Mouse (Mus musculus): Measurements from ENCODE around the gene Rerg. TPM values are rescaled to one million over a fixed set of nuclear protein-coding genes. Genes with fewer than 3 reads are reported as not detected.

The Rerg gene
- polyA plus RNA-seq, 1 experiment from 2014 or later = 15.5 TPM

GRCm38 (mm10) chr6:137125006-137125405 lies 45.3 kb downstream of the Rerg start:
- no peak overlapping the region for H3K4me2 ChIP-seq
- no peak overlapping the region for H3K9ac ChIP-seq
- no peak for ATAC-seq (replicated peaks; ENCODE audit: low FRiP score)
- H3K9me3 ChIP-seq (replicated peaks) = no peaks in the 10 kb centered on the region
- 59% methylated on average over 3 of the region's 3 CpGs for WGBS
- H3K36me3 ChIP-seq = no peaks in the 10 kb centered on the region
- peaks cover 29% of the 10 kb centered on the region for H3K4me1 ChIP-seq
- no peaks in the 10 kb centered on the region for H3K27me3 ChIP-seq
- H3K4me3 ChIP-seq (replicated peaks) = no peak overlapping the region
- H3K27ac ChIP-seq = no peak overlapping the region

DNA sequence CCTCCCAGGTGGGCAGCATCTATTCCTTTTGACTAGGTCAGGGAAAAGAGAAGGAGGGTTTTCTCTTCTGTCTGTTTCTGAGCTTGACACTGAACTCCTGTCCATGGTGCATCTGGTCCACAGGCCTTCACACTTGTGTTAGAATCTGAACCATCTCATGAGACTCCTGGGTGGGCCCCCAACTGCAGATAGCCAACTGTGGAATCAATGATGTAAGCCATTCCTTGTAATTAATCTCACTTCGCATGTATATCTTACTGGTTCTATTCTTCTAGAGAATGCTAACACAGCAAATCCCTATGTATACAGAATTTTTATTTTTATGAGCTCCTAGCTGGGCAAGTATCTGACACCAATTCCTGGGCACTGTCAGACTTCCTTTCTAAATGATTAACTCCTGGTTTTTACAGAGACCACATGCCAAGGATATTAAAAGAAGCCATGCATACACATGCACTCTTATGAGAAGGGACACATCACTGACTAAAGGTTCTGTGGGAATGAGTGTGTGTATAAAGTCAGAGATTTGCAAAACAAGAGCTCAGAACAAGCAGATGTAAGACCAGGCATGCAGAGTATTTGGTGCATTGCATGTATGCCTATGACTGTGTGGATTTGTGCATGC lies 53.3 kb downstream of the Rerg start:
- Histone ChIP-seq H3K9me3 (replicated peaks) (no peaks in the 10 kb centered on the region), H3K27me3 (no peaks in the 10 kb centered on the region), H3K9ac (no peak overlapping the region), H3K4me3 (replicated peaks) (no peak overlapping the region), H3K4me1 (peaks cover 3% of the 10 kb centered on the region; the same call in 1 of the 2 replicates), H3K36me3 (no peaks in the 10 kb centered on the region), H3K4me2 (no peak overlapping the region), H3K27ac (no peak overlapping the region)
- WGBS = 65% methylated on average over 1 of the region's 1 CpGs
- ATAC-seq (replicated peaks; ENCODE audit: low FRiP score) = no peak

- H3K4me1 ChIP-seq = peaks cover 20% of the 10 kb centered on the region
- whole genome bisulfite sequencing = 83% methylated on average over 7 of the region's 7 CpGs
- no peaks in the 10 kb centered on the region for H3K36me3 ChIP-seq
- no peak for ATAC-seq (replicated peaks; ENCODE audit: low FRiP score)
- no peak overlapping the region for H3K9ac ChIP-seq
- no peak overlapping the region for H3K4me2 ChIP-seq
- no peak overlapping the region for H3K27ac ChIP-seq
- no peaks in the 10 kb centered on the region for H3K9me3 ChIP-seq (replicated peaks)
- H3K27me3 ChIP-seq = no peaks in the 10 kb centered on the region
- H3K4me3 ChIP-seq (replicated peaks) = no peak overlapping the region
Observed at GRCm38 (mm10) chr6:137114859-137115258, 55.4 kb downstream of the Rerg start.

- H3K9ac ChIP-seq = no peak overlapping the region
- peak overlapping the region; percentile 49 for H3K27ac ChIP-seq
- H3K9me3 ChIP-seq (replicated peaks) = no peaks in the 10 kb centered on the region
- no peak overlapping the region for H3K4me2 ChIP-seq
- ATAC-seq (replicated peaks; ENCODE audit: low FRiP score) = no peak
- no peaks in the 10 kb centered on the region for H3K36me3 ChIP-seq
- peaks cover 20% of the 10 kb centered on the region for H3K4me1 ChIP-seq
- H3K4me3 ChIP-seq (replicated peaks) = no peak overlapping the region
- H3K27me3 ChIP-seq = no peaks in the 10 kb centered on the region
- 85% methylated on average over 9 of the region's 9 CpGs for WGBS
Observed at GRCm38 (mm10) chr6:137111266-137111813, 59.0 kb downstream of the Rerg start.

- H3K9ac ChIP-seq = no peak overlapping the region
Observed at GRCm38 (mm10) chr6:137110778-137111174, 59.5 kb downstream of the Rerg start.

DNA sequence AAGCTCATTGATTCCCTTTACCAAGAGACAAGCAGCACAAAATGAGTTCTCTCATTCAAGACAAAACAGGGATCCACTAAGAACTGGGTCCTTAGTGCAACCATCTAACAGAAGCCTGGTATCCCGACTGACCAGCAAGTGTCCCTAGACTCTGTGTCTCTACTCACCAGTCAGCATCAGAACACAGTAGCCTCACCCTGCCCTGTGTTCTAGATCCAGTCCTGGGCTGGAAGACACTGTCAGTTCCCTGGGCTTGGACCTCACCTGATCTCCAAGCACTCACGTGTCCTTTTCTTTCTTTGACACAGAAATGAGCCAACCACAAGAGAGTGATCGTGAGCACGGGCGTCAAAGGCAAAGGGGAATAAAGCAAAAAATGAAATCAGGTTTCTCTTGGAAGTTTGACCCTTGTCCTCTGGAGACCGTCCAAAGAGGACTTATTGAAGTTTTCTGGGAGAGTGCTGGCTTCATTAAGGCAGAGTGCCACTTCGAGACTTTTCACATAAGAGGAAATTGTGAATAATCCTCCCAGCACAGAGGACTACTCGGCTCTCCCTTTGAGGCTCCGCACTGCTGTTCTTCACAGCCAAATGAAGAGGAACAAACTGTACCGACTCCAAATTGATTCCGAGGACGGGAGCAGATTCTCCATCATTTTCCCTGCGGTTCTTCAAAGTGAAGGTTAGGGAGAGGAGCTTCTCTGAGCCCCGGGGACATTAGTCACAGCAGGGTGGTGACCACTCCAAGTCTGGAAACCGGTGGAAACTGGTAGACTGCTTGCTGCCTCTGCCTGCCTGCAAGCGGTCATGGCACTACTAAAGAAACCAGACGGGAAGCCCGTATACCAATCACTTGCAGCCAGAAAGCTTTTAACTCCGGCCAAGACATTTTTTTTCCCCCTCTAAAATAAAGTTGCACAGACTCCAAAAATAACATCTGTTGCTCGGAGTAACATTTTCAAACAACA lies 60.2 kb downstream of the Rerg start:
- peak; percentile 71 for ATAC-seq (replicated peaks; ENCODE audit: low FRiP score)
- Histone ChIP-seq H3K27ac (peak overlapping the region; percentile 49), H3K9ac (no peak overlapping the region), H3K9me3 (replicated peaks) (no peaks in the 10 kb centered on the region), H3K4me2 (peak overlapping the region; percentile 19), H3K4me3 (replicated peaks) (no peak overlapping the region), H3K27me3 (no peaks in the 10 kb centered on the region), H3K36me3 (no peaks in the 10 kb centered on the region), H3K4me1 (peaks cover 20% of the 10 kb centered on the region)
- 63% methylated on average over 20 of the region's 20 CpGs for WGBS

More at GRCm38 (mm10) chr6:137110778-137111174, 59.5 kb downstream of the Rerg start:
- H3K4me3 ChIP-seq (replicated peaks) = no peak overlapping the region
- peak overlapping the region; percentile 49 for H3K27ac ChIP-seq
- no peaks in the 10 kb centered on the region for H3K9me3 ChIP-seq (replicated peaks)
- 61% methylated on average over 6 of the region's 6 CpGs for WGBS
- peak; percentile 56; the same call in 1 of the 2 replicates for ATAC-seq (replicated peaks; ENCODE audit: low FRiP score)
- H3K36me3 ChIP-seq = no peaks in the 10 kb centered on the region
- H3K4me2 ChIP-seq = no peak overlapping the region
- H3K27me3 ChIP-seq = no peaks in the 10 kb centered on the region
- H3K4me1 ChIP-seq = peaks cover 20% of the 10 kb centered on the region

- H3K4me2 ChIP-seq = no peak overlapping the region
- H3K9ac ChIP-seq = no peak overlapping the region
- 84% methylated on average over 4 of the region's 4 CpGs for WGBS
- peaks cover 6% of the 10 kb centered on the region; the same call in 1 of the 2 replicates for H3K4me1 ChIP-seq
- H3K4me3 ChIP-seq (replicated peaks) = no peak overlapping the region
- no peak for ATAC-seq (replicated peaks; ENCODE audit: low FRiP score)
- H3K27me3 ChIP-seq = no peaks in the 10 kb centered on the region
- no peak overlapping the region for H3K27ac ChIP-seq
- H3K36me3 ChIP-seq = no peaks in the 10 kb centered on the region
- no peaks in the 10 kb centered on the region for H3K9me3 ChIP-seq (replicated peaks)
Observed at GRCm38 (mm10) chr6:137105285-137105684, 65.0 kb downstream of the Rerg start.

GRCm38 (mm10) chr6:137102662-137103179 lies 67.6 kb downstream of the Rerg start:
- Histone ChIP-seq H3K9me3 (replicated peaks) (no peaks in the 10 kb centered on the region), H3K27me3 (no peaks in the 10 kb centered on the region), H3K4me3 (replicated peaks) (no peak overlapping the region), H3K36me3 (no peaks in the 10 kb centered on the region), H3K4me2 (no peak overlapping the region), H3K9ac (no peak overlapping the region), H3K27ac (no peak overlapping the region), H3K4me1 (no peaks in the 10 kb centered on the region)
- ATAC-seq (replicated peaks; ENCODE audit: low FRiP score) = no peak
- WGBS = 51% methylated on average over 10 of the region's 10 CpGs

- Histone ChIP-seq H3K4me3 (replicated peaks) (no peak overlapping the region), H3K9ac (no peak overlapping the region), H3K4me2 (no peak overlapping the region), H3K27me3 (no peaks in the 10 kb centered on the region), H3K9me3 (replicated peaks) (no peaks in the 10 kb centered on the region), H3K27ac (no peak overlapping the region), H3K4me1 (no peaks in the 10 kb centered on the region), H3K36me3 (no peaks in the 10 kb centered on the region)
- ATAC-seq (replicated peaks; ENCODE audit: low FRiP score) = no peak
- WGBS = 83% methylated on average over 7 of the region's 7 CpGs
Observed at GRCm38 (mm10) chr6:137101886-137102661, 68.2 kb downstream of the Rerg start.

- Histone ChIP-seq H3K9ac (no peak overlapping the region), H3K4me3 (replicated peaks) (no peak overlapping the region), H3K27me3 (no peaks in the 10 kb centered on the region), H3K9me3 (replicated peaks) (no peaks in the 10 kb centered on the region), H3K27ac (no peak overlapping the region), H3K4me2 (no peak overlapping the region), H3K36me3 (no peaks in the 10 kb centered on the region), H3K4me1 (no peaks in the 10 kb centered on the region)
- ATAC-seq (replicated peaks; ENCODE audit: low FRiP score) = no peak
- WGBS = 45% methylated on average over 2 of the region's 2 CpGs
Observed at GRCm38 (mm10) chr6:137100259-137100658, 70.0 kb downstream of the Rerg start.

All from kidney, embryonic 15.5 days (tissue).